Mouse (Mus musculus) erythroblast, embryonic 14.5 days (primary cell): ENCODE measurements around the gene Apcs.

Source experiments
- GATA1 ChIP-seq: IDR thresholded peaks from 2 replicates; pipeline ENCODE4 v1.6.1; 2012; ENCODE audit warnings: low read length, inconsistent platforms, mixed read lengths
- TAL1 ChIP-seq: IDR thresholded peaks from 3 replicates; pipeline ENCODE4 v1.6.1; 2012; ENCODE audit warnings: low read length, inconsistent platforms, mixed read lengths

DNA sequence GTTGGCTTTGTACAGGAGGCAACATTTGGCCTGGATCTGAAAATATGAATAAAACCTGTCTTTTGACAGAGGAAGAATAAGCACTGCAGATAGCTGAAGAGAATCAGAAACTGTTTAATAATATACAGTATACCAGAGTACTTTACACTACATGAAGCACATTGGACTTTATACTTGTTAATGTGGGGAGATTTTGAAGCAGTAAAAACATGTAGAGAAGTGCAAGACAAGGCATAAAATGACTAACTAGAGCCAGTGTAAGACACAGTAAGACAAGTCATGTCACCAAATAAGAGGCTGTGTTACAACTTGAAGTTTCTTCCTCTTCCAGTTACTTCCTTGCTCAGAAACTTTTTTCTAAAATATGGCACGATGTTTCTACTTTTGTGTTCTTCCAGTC is 22.3 kb upstream of the Apcs start:
- no peak for TF ChIP-seq GATA1
- no peak for TF ChIP-seq TAL1
